Mouse (Mus musculus): Measurements from ENCODE around the gene Dmd.

DNA sequence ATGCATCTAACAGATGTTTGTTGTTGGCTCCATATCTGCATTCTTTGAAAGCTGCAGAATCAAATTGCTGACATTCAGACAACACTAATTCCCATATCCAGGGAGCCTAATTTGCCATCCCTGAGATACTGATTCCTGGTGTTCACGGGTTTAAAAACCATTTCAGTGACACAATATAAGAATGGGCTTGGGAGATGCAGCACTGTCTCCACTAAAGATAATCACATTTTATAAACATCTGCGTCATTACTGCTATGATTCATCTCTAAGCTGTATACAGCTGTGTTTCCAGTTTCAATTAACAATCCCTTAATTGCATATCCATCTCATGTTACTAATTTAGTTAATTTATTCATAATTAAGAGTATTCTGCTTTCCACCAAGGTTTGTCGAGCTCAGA is 1929.5 kb downstream of the Dmd start:
- TF ChIP-seq ZC3H11A (IDR thresholded peaks at IDR 0.05; ENCODE audit: borderline replicate concordance, low read depth, low read length) (no peak), CHD2 (IDR thresholded peaks at IDR 0.05; ENCODE audit: low read depth, low read length) (no peak), ZNF384 (IDR thresholded peaks at IDR 0.05; ENCODE audit: low read depth, low read length) (no peak)
